Comparison of ENCODE assay signal across 8 mouse cellular contexts in the genomic region with DNA sequence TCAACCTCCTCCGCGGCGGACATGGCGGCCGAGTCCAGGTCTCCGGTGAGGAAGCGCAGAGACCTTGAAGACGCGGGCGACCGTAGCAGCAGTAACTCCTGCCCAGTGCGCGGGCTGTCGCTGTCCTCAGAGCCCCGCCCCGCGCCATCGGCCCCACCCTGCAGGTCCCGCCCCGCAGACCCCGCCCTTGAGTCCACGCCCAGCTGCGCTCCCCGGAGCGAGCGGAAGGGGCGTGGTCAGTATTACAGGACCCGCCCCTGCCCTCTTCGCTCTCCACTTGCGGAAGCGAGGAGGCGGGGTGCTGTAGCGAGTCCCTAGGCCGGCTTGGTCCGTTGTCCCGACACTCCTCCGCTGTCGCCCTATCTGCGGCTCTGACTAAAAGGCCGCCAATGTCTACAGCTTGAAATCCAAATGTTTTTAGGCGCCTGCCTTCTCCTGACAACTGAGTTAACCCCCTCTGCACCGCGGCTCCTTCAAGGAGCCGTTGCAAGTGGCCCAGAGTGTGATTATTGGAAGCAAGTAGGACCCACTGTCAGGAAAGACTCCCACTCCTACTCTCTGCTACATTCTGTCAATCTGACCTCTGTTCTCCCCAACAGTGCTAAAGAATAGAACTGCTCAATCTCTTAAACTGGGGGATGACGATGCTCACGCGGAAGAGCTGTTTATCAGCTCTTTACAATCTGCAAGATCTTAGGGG. TPM values are rescaled to one million over a fixed set of nuclear protein-coding genes. Genes with fewer than 3 reads are reported as not detected.
DNase-seq lines count a peak whose midpoint lies in the region; ATAC-seq lines count a peak whose summit lies in the region.

No protein-coding gene starts in this region.

- peak overlapping the region; percentile 66 for H3K4me2 ChIP-seq in embryonic facial prominence, embryonic 13.5 days
- H3K4me2 ChIP-seq in limb, embryonic 11.5 days (ENCODE audit: low read depth, severe bottlenecking) = peak overlapping the region; percentile 85
- H3K4me2 ChIP-seq in midbrain, embryonic 13.5 days (replicated peaks) = peak overlapping the region; percentile 74

- no peaks in the 10 kb centered on the region for H3K27me3 ChIP-seq in embryonic facial prominence, embryonic 13.5 days
- no peaks in the 10 kb centered on the region for H3K27me3 ChIP-seq in limb, embryonic 11.5 days (ENCODE audit: control insufficient read depth, insufficient read depth, low read length)
- 0 out of 2 replicates have a peak, but pooled peaks cover 2% of the 10 kb centered on the region for H3K27me3 ChIP-seq in midbrain, embryonic 13.5 days

- under 1% methylated on average over 47 of the region's 47 CpGs for WGBS in embryonic facial prominence, embryonic 13.5 days
- WGBS in limb, embryonic 11.5 days = under 1% methylated on average over 41 of the region's 47 CpGs
- under 1% methylated on average over 47 of the region's 47 CpGs for WGBS in midbrain, embryonic 13.5 days

- DNase-seq in A20 (ENCODE audit: low read depth, low spot score) = peak; percentile 98
- peak; percentile 84 to 87 for DNase-seq in adrenal gland, postnatal 4 days (ENCODE audit: low spot score in 2 of 2)
- DNase-seq in heart, adult 18-20 months = peak; percentile 93 to 97
- DNase-seq in kidney, adult 18-20 months = peak; percentile 93
- peak; percentile 96 for DNase-seq in limb, embryonic 11.5 days (ENCODE audit: low spot score)
- DNase-seq in spleen, adult 18-20 months = peak; percentile 92 to 94

- H3K9ac ChIP-seq in embryonic facial prominence, embryonic 13.5 days = peak overlapping the region; percentile 88
- peak overlapping the region; percentile 68 for H3K9ac ChIP-seq in limb, embryonic 11.5 days (ENCODE audit: low read length)
- H3K9ac ChIP-seq in midbrain, embryonic 13.5 days (replicated peaks) = peak overlapping the region; percentile 87

- peak overlapping the region; percentile 89 for H3K27ac ChIP-seq in embryonic facial prominence, embryonic 13.5 days
- H3K27ac ChIP-seq in limb, embryonic 11.5 days (replicated peaks; ENCODE audit: low read depth, low read length) = no peak overlapping the region; the same call in 1 of the 2 replicates
- H3K27ac ChIP-seq in midbrain, embryonic 13.5 days = peak overlapping the region; percentile 62

- peak; percentile 99 for ATAC-seq in embryonic facial prominence, embryonic 13.5 days (ENCODE audit: insufficient number of reproducible peaks, insufficient read depth, low FRiP score, low TSS enrichment, low read depth)
- ATAC-seq in limb, embryonic 11.5 days (ENCODE audit: insufficient number of reproducible peaks, low FRiP score, low TSS enrichment, low read depth) = peak; percentile 97
- ATAC-seq in midbrain, embryonic 13.5 days = peak; percentile 98

- peaks cover 15% of the 10 kb centered on the region for H3K36me3 ChIP-seq in embryonic facial prominence, embryonic 13.5 days
- H3K36me3 ChIP-seq in limb, embryonic 11.5 days (ENCODE audit: control insufficient read depth, insufficient read depth, low read length) = no peaks in the 10 kb centered on the region; the same call in 1 of the 2 replicates
- H3K36me3 ChIP-seq in midbrain, embryonic 13.5 days = peaks cover 13% of the 10 kb centered on the region

- H3K4me3 ChIP-seq in embryonic facial prominence, embryonic 13.5 days = peak overlapping the region; percentile 93
- H3K4me3 ChIP-seq in limb, embryonic 11.5 days (ENCODE audit: low read depth, low read length) = peak overlapping the region; percentile 82
- peak overlapping the region; percentile 73 for H3K4me3 ChIP-seq in midbrain, embryonic 13.5 days (replicated peaks)

- peaks cover 11% of the 10 kb centered on the region for H3K4me1 ChIP-seq in embryonic facial prominence, embryonic 13.5 days
- 0 out of 2 replicates have a peak, but pooled peaks cover 4% of the 10 kb centered on the region for H3K4me1 ChIP-seq in limb, embryonic 11.5 days (ENCODE audit: control insufficient read depth, insufficient read depth, low read length)
- peaks cover 12% of the 10 kb centered on the region for H3K4me1 ChIP-seq in midbrain, embryonic 13.5 days (replicated peaks)

- H3K9me3 ChIP-seq in embryonic facial prominence, embryonic 13.5 days = no peaks in the 10 kb centered on the region
- H3K9me3 ChIP-seq in limb, embryonic 11.5 days (ENCODE audit: control insufficient read depth, low read length) = no peaks in the 10 kb centered on the region
- H3K9me3 ChIP-seq in midbrain, embryonic 13.5 days = no peaks in the 10 kb centered on the region

RNA-seq across cellular contexts. Expression of gene Iqgap1, which starts 22.5 kb away (rescaled TPM):
- total RNA-seq in adrenal gland, postnatal 4 days (2021) = 100 to 1,000 TPM in 1 of 2 experiments, 10 to 100 TPM in 1; 92.0 to 107 TPM
- polyA plus RNA-seq in embryonic facial prominence, embryonic 13.5 days (2015; fragmentation: Nextera tagmentation; extraction: Ambion mirVana) = 56.0 and 61.2 TPM in 2 replicates
- 10 to 100 TPM; 32.7 to 35.3 TPM for total RNA-seq in heart, adult 18-20 months (2021)
- 25.9 and 30.3 TPM in 2 replicates for polyA plus RNA-seq in limb, embryonic 11.5 days (2014; fragmentation: Nextera tagmentation; extraction: Ambion mirVana)
- polyA plus RNA-seq in midbrain, embryonic 13.5 days (2015; fragmentation: Nextera tagmentation; extraction: Ambion mirVana) = 19.9 and 21.7 TPM in 2 replicates

RNA-seq across cellular contexts. Expression of gene Zscan2, which starts 57.4 kb away (rescaled TPM):
- total RNA-seq in adrenal gland, postnatal 4 days (2021) = 10 to 100 TPM; 13.4 to 14.2 TPM
- polyA plus RNA-seq in embryonic facial prominence, embryonic 13.5 days (2015; fragmentation: Nextera tagmentation; extraction: Ambion mirVana) = 3.3 and 3.9 TPM in 2 replicates
- total RNA-seq in heart, adult 18-20 months (2021) = 1 to 10 TPM; 3.7 to 6.4 TPM
- 5.4 and 5.5 TPM in 2 replicates for polyA plus RNA-seq in limb, embryonic 11.5 days (2014; fragmentation: Nextera tagmentation; extraction: Ambion mirVana)
- 6.1 and 6.6 TPM in 2 replicates for polyA plus RNA-seq in midbrain, embryonic 13.5 days (2015; fragmentation: Nextera tagmentation; extraction: Ambion mirVana)
